Mouse (Mus musculus) embryonic facial prominence, embryonic 15.5 days (tissue): Measurements from ENCODE around the gene Lingo3. TPM values are rescaled to one million over a fixed set of nuclear protein-coding genes. Genes with fewer than 3 reads are reported as not detected.
"Not testable (repeated sequence)": the region's sequence is repeated elsewhere in the genome, so short reads cannot be mapped to it uniquely, and the experiment has no call there.

Experiments
- ATAC-seq: fragments of 200-750 bp; cut with Nextera tagmentation; 2 replicates; pipeline ENCODE4 v1.8.0; 2017; ENCODE audit warnings: low read depth, moderate TSS enrichment; ENCODE audit not compliant: insufficient number of reproducible peaks, low FRiP score, low TSS enrichment
- H3K27ac ChIP-seq: fragments of 300-500 bp; sonication (generic); replicated peaks from 2 replicates; pipeline ENCODE4 v1.5.1; 2015; ENCODE audit warnings: mild to moderate bottlenecking, inconsistent platforms
- H3K27me3 ChIP-seq: fragments of 300-500 bp; sonication (generic); 2 replicates; pipeline ENCODE4 v1.6.1; 2015; ENCODE audit warnings: inconsistent platforms
- H3K36me3 ChIP-seq: fragments of 300-500 bp; sonication (generic); 2 replicates; pipeline ENCODE4 v1.6.1; 2015; ENCODE audit warnings: mild to moderate bottlenecking, inconsistent platforms
- H3K4me1 ChIP-seq: fragments of 300-500 bp; sonication (generic); 2 replicates; pipeline ENCODE4 v1.6.1; 2015; ENCODE audit warnings: inconsistent platforms
- H3K4me2 ChIP-seq: fragments of 300-500 bp; sonication (generic); replicated peaks from 2 replicates; pipeline ENCODE4 v1.6.1; 2015; ENCODE audit warnings: mild to moderate bottlenecking, inconsistent platforms
- H3K4me3 ChIP-seq: fragments of 300-500 bp; sonication (generic); replicated peaks from 2 replicates; pipeline ENCODE4 v1.5.1; 2015; ENCODE audit warnings: mild to moderate bottlenecking, inconsistent platforms
- H3K9ac ChIP-seq: fragments of 300-500 bp; sonication (generic); 2 replicates; pipeline ENCODE4 v1.6.1; 2015; ENCODE audit warnings: inconsistent platforms
- H3K9me3 ChIP-seq: fragments of 300-500 bp; sonication (generic); replicated peaks from 2 replicates; pipeline ENCODE4 v1.6.1; 2016; ENCODE audit warnings: inconsistent platforms
- WGBS: fragments of 180-500 bp; shearing (Covaris S2); methylation state at CpG from one replicate; pipeline ENCODE4 v1.1.7; 2015; 5-methylcytosine and 5-hydroxymethylcytosine counted together
- polyA plus RNA-seq: library from polyadenylated mRNA; unstranded; fragments of >200 nt; fragmentation: Nextera tagmentation; extraction: Ambion mirVana; gene quantifications from 2 replicates; pipeline ENCODE4 v1.2.1, GENCODE M21; 2015

Gene Lingo3
- polyA plus RNA-seq, 1 experiment from 2014 or later = 2.5 TPM

- Histone ChIP-seq H3K4me3 (no peak overlapping the region), H3K9ac (no peak overlapping the region), H3K27me3 (no peaks in the 10 kb centered on the region), H3K9me3 (no peaks in the 10 kb centered on the region), H3K4me1 (no peaks in the 10 kb centered on the region), H3K4me2 (no peak overlapping the region), H3K27ac (no peak overlapping the region), H3K36me3 (no peaks in the 10 kb centered on the region)
- ATAC-seq = no peak
- WGBS = 49% methylated on average over 6 of the region's 6 CpGs
These were observed 25.1 kb downstream of the Lingo3 start for GRCm38 (mm10) chr10:80818599-80819281.

DNA sequence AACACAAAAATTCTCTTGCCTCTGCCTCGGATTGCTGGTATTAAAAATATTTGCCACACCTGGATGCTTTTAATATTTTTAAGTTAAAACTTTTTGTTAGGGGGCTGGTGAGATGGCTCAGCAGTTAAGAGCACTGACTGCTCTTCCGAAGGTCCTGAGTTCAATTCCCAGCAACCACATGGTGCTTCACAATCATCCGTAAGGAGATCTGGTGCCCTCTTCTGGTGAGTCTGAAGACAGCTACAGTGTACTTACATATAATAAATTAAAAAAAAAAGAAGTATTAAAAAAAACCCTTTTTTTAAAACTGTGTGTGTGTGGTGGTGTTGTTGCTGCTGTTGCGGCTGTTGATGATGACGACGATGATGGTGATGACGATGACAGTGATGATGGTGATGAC, 25.9 kb downstream of the Lingo3 start:
- H3K9ac ChIP-seq, H3K4me2 ChIP-seq, H3K4me3 ChIP-seq, H3K9me3 ChIP-seq, H3K4me1 ChIP-seq, H3K27ac ChIP-seq, ATAC-seq, H3K27me3 ChIP-seq, H3K36me3 ChIP-seq: not testable (repeated sequence)
- 81% methylated on average over 7 of the region's 7 CpGs for WGBS

GRCm38 (mm10) chr10:80817164-80817563, 26.7 kb downstream of the Lingo3 start:
- H3K9ac ChIP-seq = no peak overlapping the region
- no peak overlapping the region for H3K4me2 ChIP-seq
- ATAC-seq = no peak
- H3K27ac ChIP-seq = no peak overlapping the region
- H3K36me3 ChIP-seq = no peaks in the 10 kb centered on the region
- no peaks in the 10 kb centered on the region for H3K4me1 ChIP-seq
- H3K9me3 ChIP-seq = no peaks in the 10 kb centered on the region
- no peaks in the 10 kb centered on the region for H3K27me3 ChIP-seq
- WGBS = 59% methylated on average over 2 of the region's 2 CpGs
- H3K4me3 ChIP-seq = no peak overlapping the region

DNA sequence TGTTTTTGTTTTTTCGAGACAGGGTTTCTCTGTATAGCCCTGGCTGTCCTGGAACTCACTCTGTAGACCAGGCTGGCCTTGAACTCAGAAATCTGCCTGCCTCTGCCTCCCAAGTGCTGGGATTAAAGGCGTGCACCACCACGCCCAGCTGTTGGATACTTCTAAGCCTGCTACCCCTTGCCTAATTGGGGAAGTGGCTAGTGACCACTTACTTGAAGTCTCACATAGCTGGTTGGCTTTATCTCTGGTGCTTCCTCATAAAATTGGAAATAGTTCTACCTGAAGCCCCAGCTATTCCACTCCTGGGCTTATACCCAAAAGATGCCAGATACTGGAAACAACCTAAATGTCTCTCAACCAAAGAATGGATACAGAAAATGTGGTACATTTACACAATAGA, 27.5 kb downstream of the Lingo3 start:
- not testable (repeated sequence) for ATAC-seq, H3K9ac ChIP-seq, H3K9me3 ChIP-seq, H3K27ac ChIP-seq, H3K27me3 ChIP-seq, H3K36me3 ChIP-seq, H3K4me1 ChIP-seq, H3K4me2 ChIP-seq, H3K4me3 ChIP-seq
- 77% methylated on average over 3 of the region's 3 CpGs for WGBS

DNA sequence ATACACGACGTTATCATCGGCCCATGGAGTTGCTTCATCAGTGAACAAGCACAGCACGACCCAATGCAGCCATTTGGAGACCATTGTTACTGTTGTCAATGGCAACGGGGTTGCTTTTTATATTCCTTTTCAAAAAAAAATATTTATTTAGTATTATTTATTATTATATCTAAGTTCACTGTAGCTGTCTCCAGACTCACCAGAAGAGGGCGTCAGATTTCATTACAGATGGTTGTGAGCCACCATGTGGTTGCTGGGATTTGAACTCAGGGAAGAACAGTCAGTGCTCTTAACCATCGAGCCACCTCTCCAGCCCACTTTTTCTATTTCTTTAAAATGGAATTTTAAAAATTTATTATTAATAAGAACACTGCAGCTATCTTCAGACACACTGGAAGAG, 29.0 kb downstream of the Lingo3 start:
- no peaks in the 10 kb centered on the region for H3K9me3 ChIP-seq
- no peak overlapping the region for H3K9ac ChIP-seq
- 63% methylated on average over 7 of the region's 7 CpGs for WGBS
- no peak for ATAC-seq
- no peak overlapping the region for H3K4me2 ChIP-seq
- H3K27me3 ChIP-seq = peaks cover 9% of the 10 kb centered on the region
- no peak overlapping the region for H3K27ac ChIP-seq
- H3K4me1 ChIP-seq = peaks cover 6% of the 10 kb centered on the region
- no peaks in the 10 kb centered on the region for H3K36me3 ChIP-seq
- H3K4me3 ChIP-seq = no peak overlapping the region

GRCm38 (mm10) chr10:80813366-80813765, 30.5 kb downstream of the Lingo3 start, which contains the start of gene Jsrp1:
TSS of gene Jsrp1 (minus strand) at chr10:80813498.
- 0 out of 2 replicates have a peak within 1 kb of the TSS, but pooled peaks have one; percentile 28 for H3K27ac ChIP-seq
- H3K4me2 ChIP-seq = no peak within 1 kb of the TSS
- ATAC-seq = no peak
- peaks cover 17% of the 10 kb centered on the region for H3K4me1 ChIP-seq
- peaks cover 22% of the 10 kb centered on the region for H3K27me3 ChIP-seq
- no peaks in the 10 kb centered on the region for H3K36me3 ChIP-seq
- no peaks in the 10 kb centered on the region for H3K9me3 ChIP-seq
- WGBS = 58% methylated on average over 4 of the region's 4 CpGs
- H3K4me3 ChIP-seq = no peak within 1 kb of the TSS
- H3K9ac ChIP-seq = no peak within 1 kb of the TSS

GRCm38 (mm10) chr10:80812391-80813041, 31.3 kb downstream of the Lingo3 start:
- Histone ChIP-seq H3K4me2 (no peak overlapping the region), H3K4me1 (peaks cover 26% of the 10 kb centered on the region), H3K27ac (0 out of 2 replicates have a peak overlapping the region, but pooled peaks have one; percentile 28), H3K4me3 (no peak overlapping the region), H3K27me3 (peaks cover 26% of the 10 kb centered on the region), H3K9ac (no peak overlapping the region), H3K9me3 (no peaks in the 10 kb centered on the region), H3K36me3 (no peaks in the 10 kb centered on the region)
- 44% methylated on average over 5 of the region's 5 CpGs for WGBS
- no peak for ATAC-seq

DNA sequence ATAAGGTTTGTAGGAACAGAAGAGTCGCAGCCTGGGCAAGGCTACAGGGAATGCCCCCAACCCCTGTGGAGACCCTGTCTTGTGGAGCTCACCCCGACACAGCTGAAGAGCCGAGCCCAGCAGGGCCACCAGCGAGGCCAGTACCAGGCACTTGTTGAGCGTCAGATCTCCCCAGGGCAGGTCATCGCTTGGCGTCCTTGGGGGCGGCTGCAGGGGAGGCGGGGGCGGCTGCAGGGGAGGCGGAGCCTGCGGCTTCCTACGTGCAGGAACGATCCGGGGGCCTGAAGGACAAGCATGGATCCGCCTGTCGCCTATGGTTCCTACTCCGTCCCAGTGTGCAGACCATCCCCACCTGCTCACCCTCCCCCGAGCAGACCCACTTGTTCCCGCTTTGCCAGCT, 33.8 kb downstream of the Lingo3 start:
- Histone ChIP-seq H3K9me3 (no peaks in the 10 kb centered on the region), H3K36me3 (0 out of 2 replicates have a peak, but pooled peaks cover 4% of the 10 kb centered on the region), H3K4me3 (no peak overlapping the region), H3K4me1 (peaks cover 44% of the 10 kb centered on the region), H3K27me3 (peaks cover 26% of the 10 kb centered on the region), H3K27ac (no peak overlapping the region), H3K9ac (no peak overlapping the region), H3K4me2 (peak overlapping the region; percentile 23; the same call in 1 of the 2 replicates)
- 4% methylated on average over 20 of the region's 20 CpGs for WGBS
- ATAC-seq = no peak

DNA sequence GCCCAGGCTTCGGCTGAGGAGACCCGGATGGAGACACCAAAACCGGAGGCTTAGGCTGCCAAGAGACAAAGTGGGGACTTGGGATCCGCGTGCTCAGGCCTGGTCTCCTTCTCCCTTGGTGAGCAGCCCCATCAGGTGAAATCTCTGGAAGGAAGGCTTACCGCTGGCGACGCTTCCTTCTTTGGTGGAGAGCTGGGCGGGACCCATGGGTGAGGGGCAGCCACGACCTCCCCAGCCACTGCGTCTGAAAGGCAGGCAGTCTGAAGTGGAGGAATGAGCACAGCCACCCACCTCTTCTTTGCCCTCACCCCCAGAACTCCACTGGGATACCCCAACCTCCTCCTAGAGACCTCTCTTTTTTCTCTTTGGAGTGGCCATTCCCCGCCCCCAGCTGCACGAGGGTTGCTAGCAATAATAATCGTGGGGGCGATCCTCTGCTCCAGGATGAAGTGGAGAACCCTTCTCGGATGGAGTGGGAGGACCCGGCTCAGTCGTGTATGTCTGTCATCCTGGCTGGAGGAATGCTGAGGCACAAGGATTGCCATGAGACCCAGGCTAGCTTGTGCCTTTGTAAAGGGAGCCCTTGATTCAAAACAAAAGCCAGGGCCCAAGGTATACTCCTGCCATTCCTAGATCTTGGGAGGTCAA, 34.7 kb downstream of the Lingo3 start:
- 8% methylated on average over 17 of the region's 18 CpGs for WGBS

GRCm38 (mm10) chr10:80808099-80808984, 35.5 kb downstream of the Lingo3 start:
- H3K4me1 ChIP-seq = peaks cover 44% of the 10 kb centered on the region
- no peak overlapping the region for H3K27ac ChIP-seq
- H3K36me3 ChIP-seq = peaks cover 21% of the 10 kb centered on the region
- peak overlapping the region; percentile 15 for H3K4me3 ChIP-seq
- peaks cover 26% of the 10 kb centered on the region for H3K27me3 ChIP-seq
- 17% methylated on average over 40 of the region's 40 CpGs for WGBS
- ATAC-seq = no peak
- peak overlapping the region; percentile 92 for H3K4me2 ChIP-seq
- no peaks in the 10 kb centered on the region for H3K9me3 ChIP-seq
- H3K9ac ChIP-seq = no peak overlapping the region; the same call in 1 of the 2 replicates

More for the DNA sequence above, 34.7 kb downstream of the Lingo3 start:
- peak overlapping the region; percentile 92 for H3K4me2 ChIP-seq
- peaks cover 13% of the 10 kb centered on the region for H3K36me3 ChIP-seq
- no peak overlapping the region for H3K27ac ChIP-seq
- peak overlapping the region; percentile 15 for H3K4me3 ChIP-seq
- no peaks in the 10 kb centered on the region for H3K9me3 ChIP-seq
- H3K4me1 ChIP-seq = peaks cover 44% of the 10 kb centered on the region
- no peak overlapping the region for H3K9ac ChIP-seq
- peaks cover 26% of the 10 kb centered on the region for H3K27me3 ChIP-seq
- ATAC-seq = no peak
